In the genomic region with DNA sequence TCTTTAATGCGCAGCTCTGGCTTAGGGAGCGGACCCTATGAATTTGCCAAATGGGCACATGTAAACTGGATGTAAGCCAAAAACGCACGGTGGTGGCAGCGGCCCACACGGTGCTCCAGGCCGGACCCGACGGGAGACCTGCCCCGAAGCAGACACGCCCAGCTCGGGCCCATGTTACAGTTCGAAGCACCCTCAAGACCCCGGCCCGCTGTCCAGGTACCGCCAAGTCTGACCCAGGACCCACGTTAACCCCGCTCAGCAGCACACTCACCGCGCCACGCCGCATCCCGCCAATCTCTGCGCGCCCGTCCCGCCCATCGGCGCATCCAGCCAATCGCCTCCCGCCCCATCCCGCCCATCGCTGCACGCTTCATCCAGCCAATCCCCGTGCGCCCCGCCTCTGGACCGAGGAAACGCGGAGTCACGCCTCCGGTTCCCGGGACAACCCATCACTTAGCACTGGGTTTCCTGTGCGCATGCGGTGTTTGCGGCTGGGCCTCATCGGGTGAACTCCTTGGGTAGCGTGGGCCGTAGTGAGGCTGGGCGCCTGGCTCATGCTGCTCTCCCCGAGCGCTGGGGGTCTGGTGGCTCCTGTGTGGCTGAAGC, we compare ENCODE assay signal across 1 mouse cellular context.
A peak's percentile ranks its signal among the peaks of the same experiment; 100 is the strongest.
TF ChIP-seq lines count a peak whose summit lies in the region.

A gene (minus strand): TSS at position 372 of the 606 bp plus-strand sequence.

TF ChIP-seq in CH12.LX, 34 proteins besides CTCF, POLR2A, EP300 and RAD21 (continued from another document):
- peak; percentile 38; the same call in 1 of the 2 replicates for TF ChIP-seq MAZ (IDR thresholded peaks at IDR 0.05; ENCODE audit: low read depth, low read length)
- TF ChIP-seq ZMIZ1 (IDR thresholded peaks at IDR 0.05; ENCODE audit: low read depth, low read length): peak; percentile 97
- no peak for TF ChIP-seq USF1 (IDR thresholded peaks at IDR 0.05; ENCODE audit: low read depth, low read length)
- TF ChIP-seq MAFK (IDR thresholded peaks at IDR 0.05; ENCODE audit: insufficient replicate concordance, low read length): no peak
- TF ChIP-seq ZNF384 (IDR thresholded peaks at IDR 0.05; ENCODE audit: low read depth, low read length): no peak
- TF ChIP-seq IRF4 (IDR thresholded peaks at IDR 0.05; ENCODE audit: low read depth, low read length): no peak; the same call in 1 of the 2 replicates
- TF ChIP-seq MYC (IDR thresholded peaks at IDR 0.05; ENCODE audit: low read depth, low read length): peak; percentile 59
- TF ChIP-seq TCF12 (IDR thresholded peaks at IDR 0.05; ENCODE audit: low read depth, low read length): peak; percentile 94
- TF ChIP-seq GABPA (IDR thresholded peaks at IDR 0.05; ENCODE audit: insufficient replicate concordance, low read depth, low read length): no peak
- peak; percentile 90 for TF ChIP-seq NRF1 (IDR thresholded peaks at IDR 0.05; ENCODE audit: low read depth, low read length)
- TF ChIP-seq USF2 (conservative IDR thresholded peaks at IDR 0.05; ENCODE audit: low read depth, low read length): no peak; the same call in 1 of the 2 replicates
- TF ChIP-seq HCFC1 (IDR thresholded peaks at IDR 0.05; ENCODE audit: low read depth, low read length): peak; percentile 66
- TF ChIP-seq ZKSCAN1 (IDR thresholded peaks at IDR 0.05; ENCODE audit: borderline replicate concordance, low read depth, low read length): no peak
- TF ChIP-seq MEF2A (IDR thresholded peaks at IDR 0.05; ENCODE audit: borderline replicate concordance, low read depth, low read length): no peak; the same call in 1 of the 2 replicates
- TF ChIP-seq BHLHE40 (IDR thresholded peaks at IDR 0.05; ENCODE audit: low read depth, low read length): peak; percentile 64
- TF ChIP-seq SIN3A (IDR thresholded peaks at IDR 0.05; ENCODE audit: low read length): peak; percentile 93
- peak; percentile 57; the same call in 1 of the 2 replicates for TF ChIP-seq KAT2A (IDR thresholded peaks at IDR 0.05; ENCODE audit: insufficient replicate concordance, low read length)
- peak; percentile 71; the same call in 1 of the 2 replicates for TF ChIP-seq UBTF (IDR thresholded peaks at IDR 0.05; ENCODE audit: low read depth, low read length)
- no peak for TF ChIP-seq SMC3 (IDR thresholded peaks at IDR 0.05; ENCODE audit: low read depth, low read length)
